Mouse (Mus musculus) forebrain, embryonic 10.5 days (tissue): ENCODE results near the gene Fam168a. TPM values are rescaled to one million over a fixed set of nuclear protein-coding genes. Genes with fewer than 3 reads are reported as not detected.

ENCODE experiments used
- DNase-seq: peaks from one replicate; pipeline ENCODE4 v3.0.0-alpha.2; 2017; ENCODE audit warnings: low spot score; ENCODE audit errors: extremely low spot score
- H3K27ac ChIP-seq: fragments of 300-500 bp; sonication (generic); 2 replicates; pipeline ENCODE4 v1.5.1; 2016; ENCODE audit warnings: mild to moderate bottlenecking
- H3K27me3 ChIP-seq: fragments of 300-500 bp; sonication (generic); 2 replicates; pipeline ENCODE4 v1.6.1; 2016; ENCODE audit warnings: mild to moderate bottlenecking; ENCODE audit not compliant: poor library complexity, severe bottlenecking
- H3K36me3 ChIP-seq: fragments of 300-500 bp; sonication (generic); replicated peaks from 2 replicates; pipeline ENCODE4 v1.6.1; 2016; ENCODE audit warnings: mild to moderate bottlenecking, moderate library complexity
- H3K4me1 ChIP-seq: fragments of 300-500 bp; sonication (generic); 2 replicates; pipeline ENCODE4 v1.6.1; 2016
- H3K4me3 ChIP-seq: fragments of 300-500 bp; sonication (generic); 2 replicates; pipeline ENCODE4 v1.5.1; 2016; ENCODE audit warnings: mild to moderate bottlenecking, moderate library complexity
- H3K9me3 ChIP-seq: fragments of 300-500 bp; sonication (generic); 2 replicates; pipeline ENCODE4 v1.6.1; 2016; ENCODE audit warnings: mild to moderate bottlenecking, moderate library complexity
- WGBS: fragments of 180-500 bp; shearing (Covaris S2); methylation state at CpG from one replicate; pipeline ENCODE4 v1.1.7; 2016; 5-methylcytosine and 5-hydroxymethylcytosine counted together
- polyA plus RNA-seq: library from polyadenylated mRNA; unstranded; fragments of >200 nt; fragmentation: Nextera tagmentation; extraction: Ambion mirVana; gene quantifications from 2 replicates; pipeline ENCODE4 v1.2.1, GENCODE M21; 2016

Gene Fam168a
- polyA plus RNA-seq, 1 experiment from 2014 or later = 35.8 TPM

DNA sequence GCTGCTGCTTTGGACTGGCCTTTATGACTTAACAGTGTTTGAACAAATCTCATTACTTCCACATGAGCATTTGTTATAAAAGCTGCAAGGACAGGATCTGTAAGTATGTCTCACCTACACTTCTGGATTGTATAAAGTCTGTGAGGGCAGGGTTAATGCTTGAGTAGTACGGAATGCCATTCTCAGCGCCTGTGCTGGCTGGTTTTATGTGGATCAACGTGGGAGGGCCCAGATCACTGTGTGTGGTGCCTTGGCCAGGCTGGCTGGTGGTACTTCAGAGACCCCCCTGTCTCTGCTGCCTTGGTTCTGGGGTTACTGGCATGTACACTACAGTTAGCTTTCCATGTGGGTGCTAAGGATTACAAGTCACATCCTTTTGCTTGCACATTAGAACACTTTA, 61.1 kb downstream of the Fam168a start:
- Histone ChIP-seq H3K27ac (no peak overlapping the region), H3K4me1 (peaks cover 12% of the 10 kb centered on the region), H3K9me3 (0 out of 2 replicates have a peak, but pooled peaks cover 3% of the 10 kb centered on the region), H3K36me3 (peaks cover 5% of the 10 kb centered on the region), H3K4me3 (no peak overlapping the region), H3K27me3 (no peaks in the 10 kb centered on the region)
- 47% methylated on average over 3 of the region's 3 CpGs for WGBS
- DNase-seq = no peak

DNA sequence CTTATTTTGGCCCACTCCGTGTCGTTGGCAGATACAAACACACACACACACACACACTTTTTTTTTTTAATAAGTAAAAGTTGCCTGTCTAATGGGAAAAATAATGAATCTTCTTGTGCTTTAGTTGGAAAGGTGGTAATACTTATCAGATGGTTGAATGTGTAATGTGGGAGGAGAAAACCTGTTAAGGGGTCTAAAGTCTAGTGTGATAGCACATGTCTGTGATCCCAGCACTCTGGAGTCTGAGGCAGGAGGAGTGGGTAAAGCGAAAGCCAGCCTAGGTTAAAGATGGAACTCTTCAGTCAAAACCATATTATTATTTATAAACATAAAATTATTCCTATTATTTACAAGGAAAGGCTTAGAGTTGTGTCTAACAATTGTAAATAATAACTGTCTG, 61.6 kb downstream of the Fam168a start:
- Histone ChIP-seq H3K9me3 (0 out of 2 replicates have a peak, but pooled peaks cover 3% of the 10 kb centered on the region), H3K36me3 (peaks cover 5% of the 10 kb centered on the region), H3K4me3 (no peak overlapping the region), H3K4me1 (peaks cover 12% of the 10 kb centered on the region), H3K27ac (no peak overlapping the region), H3K27me3 (no peaks in the 10 kb centered on the region)
- 94% methylated on average over 3 of the region's 3 CpGs for WGBS
- DNase-seq = no peak

DNA sequence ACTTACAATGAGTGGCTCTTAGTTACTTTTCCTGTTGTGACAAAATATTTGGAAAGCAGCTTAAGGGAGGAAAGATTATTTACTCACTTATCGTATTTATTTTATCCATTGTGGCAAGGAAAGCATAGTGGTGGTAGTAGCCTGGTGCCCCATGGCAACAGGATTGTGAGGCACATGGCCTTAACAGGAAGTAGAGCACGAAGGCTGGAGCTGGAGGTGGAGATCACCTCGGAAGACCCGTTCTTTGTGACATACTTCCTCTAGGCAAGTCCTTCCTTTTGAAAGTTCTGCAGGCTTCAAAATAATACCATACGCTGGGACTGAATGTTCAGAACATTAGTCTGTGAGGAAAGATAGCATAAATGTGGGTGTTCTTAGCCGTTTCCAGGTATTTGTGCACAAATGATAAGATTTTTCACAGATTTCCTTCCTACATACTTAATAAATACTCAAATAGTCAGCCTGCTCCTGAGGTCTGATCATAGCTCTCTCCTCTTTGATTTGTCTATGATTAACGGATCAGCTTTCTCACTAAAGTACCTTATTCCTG, 63.2 kb downstream of the Fam168a start:
- WGBS = 94% methylated on average over 7 of the region's 7 CpGs
- no peak for DNase-seq
- Histone ChIP-seq H3K36me3 (peaks cover 13% of the 10 kb centered on the region), H3K4me3 (no peak overlapping the region), H3K9me3 (0 out of 2 replicates have a peak, but pooled peaks cover 3% of the 10 kb centered on the region), H3K27me3 (no peaks in the 10 kb centered on the region), H3K4me1 (peaks cover 12% of the 10 kb centered on the region), H3K27ac (no peak overlapping the region)

- H3K4me3 ChIP-seq = no peak overlapping the region
These were observed 64.4 kb downstream of the Fam168a start for GRCm38 (mm10) chr7:100770669-100771341.

DNA sequence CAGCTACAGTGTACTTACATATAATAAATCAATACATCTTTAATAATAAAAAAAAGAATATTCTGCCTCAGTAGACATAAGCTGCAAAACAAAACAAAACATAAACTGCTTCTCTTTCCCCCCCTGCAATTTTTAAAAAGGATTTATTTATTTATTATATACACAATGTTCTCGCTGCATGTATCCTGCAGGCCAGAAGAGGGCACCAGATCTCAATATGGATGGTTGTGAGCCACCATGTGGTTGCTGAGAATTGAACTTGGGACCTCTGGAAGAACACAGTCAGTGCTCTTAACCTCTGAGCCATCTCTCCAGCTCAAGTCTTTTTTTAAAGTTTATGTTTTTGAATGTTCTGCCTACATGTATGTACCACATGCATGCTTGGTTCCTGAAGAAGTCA, 67.8 kb downstream of the Fam168a start:
- DNase-seq = no peak
- WGBS = 100% methylated on average over 1 of the region's 1 CpGs

More at GRCm38 (mm10) chr7:100770669-100771341, 64.4 kb downstream of the Fam168a start:
- Histone ChIP-seq H3K36me3 (peaks cover 15% of the 10 kb centered on the region), H3K4me1 (peaks cover 12% of the 10 kb centered on the region), H3K27me3 (no peaks in the 10 kb centered on the region), H3K9me3 (0 out of 2 replicates have a peak, but pooled peaks cover 3% of the 10 kb centered on the region), H3K27ac (no peak overlapping the region)
- no peak for DNase-seq
- 93% methylated on average over 2 of the region's 2 CpGs for WGBS

GRCm38 (mm10) chr7:100775810-100776209, 69.4 kb downstream of the Fam168a start:
- no peak overlapping the region for H3K4me3 ChIP-seq
- H3K27me3 ChIP-seq = no peaks in the 10 kb centered on the region
- no peak for DNase-seq
- no peaks in the 10 kb centered on the region for H3K4me1 ChIP-seq
- H3K36me3 ChIP-seq = peaks cover 10% of the 10 kb centered on the region
- H3K27ac ChIP-seq = no peak overlapping the region
- H3K9me3 ChIP-seq = no peaks in the 10 kb centered on the region
- 87% methylated on average over 1 of the region's 1 CpGs for WGBS

More for the DNA sequence above, 67.8 kb downstream of the Fam168a start:
- no peaks in the 10 kb centered on the region for H3K27me3 ChIP-seq
- no peaks in the 10 kb centered on the region for H3K4me1 ChIP-seq
- no peak overlapping the region for H3K27ac ChIP-seq
- H3K36me3 ChIP-seq = peaks cover 15% of the 10 kb centered on the region
- no peak overlapping the region for H3K4me3 ChIP-seq
- H3K9me3 ChIP-seq = 0 out of 2 replicates have a peak, but pooled peaks cover 3% of the 10 kb centered on the region

DNA sequence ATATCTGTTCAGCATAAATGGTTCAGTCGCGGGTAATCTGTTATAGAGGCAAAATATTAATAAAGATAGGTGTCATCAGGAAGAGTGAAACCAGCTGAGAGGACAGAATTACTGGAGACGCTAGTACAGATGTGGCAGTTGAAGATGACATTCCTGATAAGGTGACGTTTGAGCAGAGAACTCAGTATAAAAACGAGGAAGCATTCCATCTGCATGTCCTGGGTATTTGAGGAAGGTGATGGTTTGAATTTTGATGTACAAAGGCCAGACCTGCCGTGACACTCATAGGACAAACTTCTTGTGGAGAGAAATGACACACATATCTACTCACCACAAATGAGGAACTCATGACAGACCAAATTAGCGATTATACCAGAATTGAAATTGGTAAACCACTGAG, 73.8 kb downstream of the Fam168a start:
- no peaks in the 10 kb centered on the region for H3K9me3 ChIP-seq
- H3K4me3 ChIP-seq = no peak overlapping the region
- DNase-seq = no peak
- H3K36me3 ChIP-seq = no peaks in the 10 kb centered on the region; the same call in 1 of the 2 replicates
- peaks cover 6% of the 10 kb centered on the region for H3K4me1 ChIP-seq
- no peaks in the 10 kb centered on the region for H3K27me3 ChIP-seq
- WGBS = 89% methylated on average over 7 of the region's 7 CpGs
- H3K27ac ChIP-seq = no peak overlapping the region

DNA sequence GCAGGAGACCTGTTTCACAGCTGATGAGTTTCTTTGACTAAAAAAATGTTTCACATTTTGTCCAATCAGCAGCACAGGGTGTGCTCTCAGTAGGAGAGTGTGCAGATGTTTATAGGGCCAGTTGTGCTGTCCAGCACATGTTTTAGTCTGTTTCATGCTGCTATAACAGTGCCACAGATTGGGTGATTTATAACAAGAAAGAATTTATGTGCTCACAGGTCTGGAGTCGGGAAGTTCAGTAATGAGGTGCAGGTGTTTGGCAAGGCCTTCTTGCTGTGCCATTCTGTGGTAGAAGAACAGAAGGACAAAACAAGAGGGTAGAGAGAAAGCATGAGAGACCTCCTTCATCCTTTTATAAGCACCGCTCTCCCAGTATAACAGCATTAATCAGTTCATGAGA, 78.2 kb downstream of the Fam168a start:
- no peaks in the 10 kb centered on the region for H3K27me3 ChIP-seq
- 71% methylated on average over 2 of the region's 2 CpGs for WGBS
- no peak for DNase-seq
- H3K9me3 ChIP-seq = no peaks in the 10 kb centered on the region
- H3K36me3 ChIP-seq = peaks cover 11% of the 10 kb centered on the region; the same call in 1 of the 2 replicates
- no peak overlapping the region for H3K4me3 ChIP-seq
- H3K27ac ChIP-seq = no peak overlapping the region
- peaks cover 13% of the 10 kb centered on the region for H3K4me1 ChIP-seq

- Histone ChIP-seq H3K4me1 (peaks cover 18% of the 10 kb centered on the region), H3K4me3 (no peak overlapping the region), H3K27ac (no peak overlapping the region), H3K9me3 (no peaks in the 10 kb centered on the region), H3K36me3 (peaks cover 11% of the 10 kb centered on the region; the same call in 1 of the 2 replicates), H3K27me3 (no peaks in the 10 kb centered on the region)
- no peak for DNase-seq
- WGBS = 88% methylated on average over 4 of the region's 4 CpGs
These were observed 79.0 kb downstream of the Fam168a start for GRCm38 (mm10) chr7:100785426-100785825.

GRCm38 (mm10) chr7:100786078-100786477, 79.6 kb downstream of the Fam168a start:
- 78% methylated on average over 1 of the region's 1 CpGs for WGBS
- DNase-seq = no peak
- H3K9me3 ChIP-seq = no peaks in the 10 kb centered on the region
- no peak overlapping the region for H3K4me3 ChIP-seq
- H3K4me1 ChIP-seq = peaks cover 18% of the 10 kb centered on the region
- H3K27ac ChIP-seq = no peak overlapping the region
- H3K36me3 ChIP-seq = peaks cover 11% of the 10 kb centered on the region; the same call in 1 of the 2 replicates
- H3K27me3 ChIP-seq = no peaks in the 10 kb centered on the region

DNA sequence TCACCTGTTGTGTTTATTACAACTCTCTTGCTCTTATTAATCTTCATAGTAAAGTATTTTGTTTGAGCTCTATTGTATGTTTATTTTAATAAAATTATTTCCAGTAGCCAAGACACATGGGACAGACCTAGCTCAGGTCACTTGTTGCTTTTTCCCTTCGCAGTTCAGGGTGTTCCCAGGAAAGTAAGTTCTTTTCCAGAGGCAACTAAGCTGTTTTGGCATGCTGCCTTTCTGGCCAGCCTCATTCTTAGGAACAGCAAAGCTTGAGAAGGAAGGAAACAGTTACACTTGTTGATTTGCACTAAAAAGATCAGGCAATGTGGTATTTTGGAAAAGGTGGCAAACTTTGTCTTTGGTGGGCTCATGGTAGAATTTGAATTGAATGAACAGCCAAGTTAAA, 81.9 kb downstream of the Fam168a start:
- no peak overlapping the region for H3K27ac ChIP-seq
- H3K9me3 ChIP-seq = no peaks in the 10 kb centered on the region
- peaks cover 18% of the 10 kb centered on the region for H3K4me1 ChIP-seq
- H3K36me3 ChIP-seq = peaks cover 11% of the 10 kb centered on the region; the same call in 1 of the 2 replicates
- no peak for DNase-seq
- H3K4me3 ChIP-seq = no peak overlapping the region
- WGBS = 91% methylated on average over 1 of the region's 1 CpGs
- no peaks in the 10 kb centered on the region for H3K27me3 ChIP-seq

DNA sequence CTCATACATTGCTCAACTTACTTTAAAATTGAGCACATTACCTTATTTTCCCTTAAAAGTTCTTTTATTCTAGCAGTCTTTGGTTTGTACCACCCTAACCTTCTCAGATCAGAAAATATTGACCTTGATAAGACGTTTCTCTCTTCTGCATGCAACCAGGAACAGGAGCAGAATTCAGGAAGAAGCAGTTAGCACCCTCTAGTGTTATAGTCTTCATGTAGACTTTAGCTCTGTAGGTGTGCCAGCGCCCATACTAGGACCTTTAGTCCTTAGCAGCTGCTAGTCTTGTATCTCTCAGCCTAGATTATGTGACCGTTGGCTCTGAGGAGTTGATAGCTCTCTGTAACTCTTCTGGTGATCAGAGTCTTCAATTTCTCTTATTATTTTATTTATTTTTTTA, 92.4 kb downstream of the Fam168a start:
- Histone ChIP-seq H3K27me3 (no peaks in the 10 kb centered on the region), H3K4me3 (no peak overlapping the region), H3K36me3 (peaks cover 6% of the 10 kb centered on the region; the same call in 1 of the 2 replicates), H3K9me3 (no peaks in the 10 kb centered on the region), H3K27ac (no peak overlapping the region), H3K4me1 (no peaks in the 10 kb centered on the region)
- DNase-seq = no peak
- whole genome bisulfite sequencing = 71% methylated on average over 3 of the region's 3 CpGs

DNA sequence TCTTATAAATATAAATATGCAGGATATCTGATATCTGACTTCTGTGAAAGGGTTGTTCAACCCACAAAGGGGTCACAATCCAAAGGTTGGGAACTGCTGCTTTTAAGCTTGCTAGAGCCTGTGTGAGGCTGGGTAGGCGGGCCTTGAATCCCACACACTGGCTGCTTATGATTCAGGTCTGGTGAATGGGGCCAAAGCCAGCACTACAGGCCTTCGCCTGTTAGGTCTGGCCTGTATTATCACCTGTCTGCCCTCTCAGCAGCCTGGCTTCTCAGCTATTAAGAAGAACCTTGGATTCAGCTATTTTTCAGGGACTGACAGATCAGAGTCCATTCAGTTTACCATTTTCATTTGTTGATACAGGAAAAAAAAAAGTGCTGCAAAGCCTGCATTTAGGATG, 99.0 kb downstream of the Fam168a start:
- 85% methylated on average over 2 of the region's 2 CpGs for WGBS
- Histone ChIP-seq H3K27me3 (no peaks in the 10 kb centered on the region), H3K4me1 (no peaks in the 10 kb centered on the region), H3K4me3 (no peak overlapping the region), H3K27ac (no peak overlapping the region), H3K9me3 (no peaks in the 10 kb centered on the region), H3K36me3 (peaks cover 3% of the 10 kb centered on the region; the same call in 1 of the 2 replicates)
- DNase-seq = no peak
